Mouse (Mus musculus) ES-E14 (cell line): ENCODE results near the gene Nfxl1. TPM values are rescaled to one million over a fixed set of nuclear protein-coding genes. Genes with fewer than 3 reads are reported as not detected.
A peak's percentile ranks its signal among the peaks of the same experiment; 100 is the strongest.
"Not testable (repeated sequence)": the region's sequence is repeated elsewhere in the genome, so short reads cannot be mapped to it uniquely, and the experiment has no call there.

Source experiments
- DNase-seq: peaks from one replicate; pipeline ENCODE4 v3.0.0-alpha.2; 2013; ENCODE audit warnings: low read depth, low spot score
- H3K27ac ChIP-seq: 2 replicates; pipeline ENCODE4 v1.5.1; 2012; ENCODE audit warnings: low read depth, mild to moderate bottlenecking, low read length, moderate library complexity, mixed read lengths; ENCODE audit not compliant: poor library complexity, insufficient read depth, severe bottlenecking
- H3K36me3 ChIP-seq: 2 replicates; pipeline ENCODE4 v1.6.1; 2012; ENCODE audit warnings: mild to moderate bottlenecking, low read length, moderate library complexity, mixed read lengths; ENCODE audit not compliant: control insufficient read depth, poor library complexity, insufficient read depth, severe bottlenecking
- H3K4me1 ChIP-seq, 2 experiments: fragments of 150-350 bp in 1 of 2; sonication (generic) in 1 of 2; 2 replicates each; pipeline ENCODE4 v1.6.1; 2012; ENCODE audit warnings: low read length in 2 of 2, mild to moderate bottlenecking in 1 of 2, mixed read lengths in 1 of 2; ENCODE audit not compliant: control insufficient read depth in 2 of 2, insufficient read depth in 2 of 2, poor library complexity in 1 of 2
- H3K4me3 ChIP-seq, 2 experiments: fragments of 150-350 bp in 1 of 2; sonication (generic) in 1 of 2; 2 replicates each; pipeline ENCODE4 v1.5.1; 2012; ENCODE audit warnings: low read length in 2 of 2, low read depth in 1 of 2, mild to moderate bottlenecking in 1 of 2, mixed read lengths in 1 of 2; ENCODE audit not compliant: insufficient read depth in 1 of 2, poor library complexity in 1 of 2, severe bottlenecking in 1 of 2
- H3K9ac ChIP-seq: 2 replicates; pipeline ENCODE4 v1.6.1; 2012; ENCODE audit warnings: low read depth, mild to moderate bottlenecking, low read length, mixed read lengths; ENCODE audit not compliant: poor library complexity, insufficient read depth, severe bottlenecking
- H3K9me3 ChIP-seq: fragments of 150-350 bp; sonication (generic); 2 replicates; pipeline ENCODE4 v1.6.1; 2012; ENCODE audit warnings: low read depth, mild to moderate bottlenecking, low read length; ENCODE audit not compliant: control insufficient read depth, insufficient read depth
- CHD2 ChIP-seq: IDR thresholded peaks from 2 replicates; pipeline ENCODE4 v1.6.1; 2014; ENCODE audit warnings: mild to moderate bottlenecking, low read depth, low read length, inconsistent platforms
- HCFC1 ChIP-seq: IDR thresholded peaks from 2 replicates; pipeline ENCODE4 v1.6.1; 2012; ENCODE audit warnings: low read length, inconsistent platforms, borderline replicate concordance; ENCODE audit not compliant: insufficient read depth
- MAFK ChIP-seq: IDR thresholded peaks from 2 replicates; pipeline ENCODE4 v1.6.1; 2014; ENCODE audit warnings: mild to moderate bottlenecking, low read depth, low read length, inconsistent platforms; ENCODE audit not compliant: insufficient read depth
- ZC3H11A ChIP-seq: IDR thresholded peaks from 2 replicates; pipeline ENCODE4 v1.6.1; 2012; ENCODE audit warnings: low read depth, mild to moderate bottlenecking, inconsistent platforms, low read length, borderline replicate concordance
- ZNF384 ChIP-seq: IDR thresholded peaks from 2 replicates; pipeline ENCODE4 v1.6.1; 2012; ENCODE audit warnings: low read depth, low read length, inconsistent platforms
- in situ Hi-C, 2 experiments: fragments of 600-800 bp; cut with MboI; formaldehyde crosslinking; loops; one replicate each; pipeline ENCODE4 v1.15.1; 2025; ENCODE audit warnings: low sequenced_read_pairs in 2 of 2, inconsistent platforms in 1 of 2; ENCODE audit not compliant: unreplicated experiment in 2 of 2
- total RNA-seq: library from RNA; depleted of rRNA; stranded (reverse); fragments of 300-350 nt; gene quantifications from 2 replicates; pipeline ENCODE4 v1.2.3, GENCODE M21; 2012; rRNA removed

Nfxl1 gene
- total RNA-seq: 10.6 and 13.4 TPM in 2 replicates

- no peaks in the 10 kb centered on the region for H3K9me3 ChIP-seq
- peak within 1 kb of the TSS; percentile 93 for H3K9ac ChIP-seq
- H3K36me3 ChIP-seq: no peaks in the 10 kb centered on the region
- peak; percentile 99 for DNase-seq
- in situ Hi-C loops: no loop called here
- peak within 1 kb of the TSS; percentile 80 to 95 for H3K4me3 ChIP-seq
- no peak within 1 kb of the TSS; the same call in 1 of the 2 replicates for H3K27ac ChIP-seq
- no peaks in the 10 kb centered on the region for H3K4me1 ChIP-seq
- peak; percentile 56 for TF ChIP-seq MAFK
- TF ChIP-seq HCFC1: peak; percentile 98
- no peak for TF ChIP-seq ZC3H11A
- TF ChIP-seq ZNF384: peak; percentile 100
- 0 out of 2 replicates have a peak, but pooled peaks have one; percentile 48 for TF ChIP-seq CHD2
Measured at GRCm38 (mm10) chr5:72559544-72560049, at the start of gene Nfxl1. Gene Nfxl1, minus strand, starts transcription at chr5:72559684.

- Histone ChIP-seq H3K36me3 (no peaks in the 10 kb centered on the region), H3K9me3 (no peaks in the 10 kb centered on the region), H3K4me1 (no peaks in the 10 kb centered on the region), H3K4me3 (no peak overlapping the region), H3K9ac (no peak overlapping the region), H3K27ac (no peak overlapping the region)
- TF ChIP-seq CHD2 (no peak), ZNF384 (no peak), MAFK (no peak), HCFC1 (no peak), ZC3H11A (no peak)
- in situ Hi-C loops: no loop called here
- DNase-seq: no peak
Measured at GRCm38 (mm10) chr5:72603138-72603537, 43.7 kb upstream of the Nfxl1 start.

DNA sequence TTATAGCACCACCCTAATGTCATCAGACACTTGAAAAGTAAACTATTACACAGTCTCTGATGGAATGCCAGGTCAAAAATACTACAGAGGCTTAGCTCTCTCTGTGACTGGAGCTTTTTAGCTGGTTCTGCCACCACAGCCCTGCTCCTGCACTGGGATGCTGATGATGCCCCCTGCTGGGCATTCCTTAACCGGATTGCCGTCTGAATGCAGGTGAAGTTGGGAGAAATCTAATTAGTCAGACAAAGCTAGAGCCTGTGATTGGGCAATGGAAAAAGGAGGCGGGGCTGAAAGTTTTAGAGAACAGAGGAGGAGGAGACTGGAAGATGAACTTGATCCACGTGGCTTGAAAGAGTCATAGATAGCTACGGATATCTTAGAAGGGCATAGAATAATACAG, 41.5 kb upstream of the Nfxl1 start:
- Histone ChIP-seq H3K36me3 (no peaks in the 10 kb centered on the region), H3K9me3 (no peaks in the 10 kb centered on the region), H3K4me3 (no peak overlapping the region), H3K27ac (no peak overlapping the region), H3K9ac (no peak overlapping the region), H3K4me1 (no peaks in the 10 kb centered on the region)
- peak; percentile 84 for DNase-seq
- in situ Hi-C loops: no loop called here
- TF ChIP-seq ZNF384 (no peak), CHD2 (no peak), HCFC1 (no peak), MAFK (no peak), ZC3H11A (peak; percentile 25; the same call in 1 of the 2 replicates)

DNA sequence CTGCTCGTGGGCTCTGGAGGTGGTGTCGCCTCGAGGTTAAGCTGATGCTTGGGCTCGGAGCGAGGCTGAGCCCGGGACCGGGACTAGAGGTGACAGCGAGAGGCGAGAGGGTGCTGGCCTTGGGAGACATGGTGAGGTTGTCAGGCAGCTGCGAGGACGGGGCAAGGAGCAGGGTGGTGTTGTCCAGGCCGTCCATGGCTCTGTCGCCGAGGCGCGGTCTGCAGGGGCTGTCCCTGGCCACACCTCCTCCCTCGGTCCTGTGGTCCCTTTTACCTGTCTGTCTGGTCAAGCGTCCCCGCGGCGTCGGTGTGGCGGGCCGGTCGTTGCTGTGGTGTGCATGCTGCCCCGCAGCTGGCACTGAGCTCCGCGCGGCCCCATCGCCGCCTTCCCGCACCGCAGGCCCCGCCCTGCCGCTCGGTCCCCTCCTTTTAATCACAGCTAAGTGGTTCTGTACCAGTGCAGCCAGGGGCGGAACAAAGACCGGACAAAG, 27.8 kb upstream of the Nfxl1 start, which contains the start of gene Gm5868:
Gene Gm5868, minus strand, starts transcription at position 360 of the 490 bp plus-strand sequence.
- in situ Hi-C loops: no loop called here
- no peak for DNase-seq
- Histone ChIP-seq H3K4me3 (peak within 1 kb of the TSS; percentile 36 to 63), H3K9me3 (no peaks in the 10 kb centered on the region), H3K27ac (no peak within 1 kb of the TSS), H3K9ac (no peak within 1 kb of the TSS), H3K4me1 (no peaks in the 10 kb centered on the region), H3K36me3 (no peaks in the 10 kb centered on the region)
- no peak for TF ChIP-seq HCFC1
- no peak for TF ChIP-seq ZC3H11A
- no peak for TF ChIP-seq MAFK
- TF ChIP-seq ZNF384: no peak
- TF ChIP-seq CHD2: no peak

DNA sequence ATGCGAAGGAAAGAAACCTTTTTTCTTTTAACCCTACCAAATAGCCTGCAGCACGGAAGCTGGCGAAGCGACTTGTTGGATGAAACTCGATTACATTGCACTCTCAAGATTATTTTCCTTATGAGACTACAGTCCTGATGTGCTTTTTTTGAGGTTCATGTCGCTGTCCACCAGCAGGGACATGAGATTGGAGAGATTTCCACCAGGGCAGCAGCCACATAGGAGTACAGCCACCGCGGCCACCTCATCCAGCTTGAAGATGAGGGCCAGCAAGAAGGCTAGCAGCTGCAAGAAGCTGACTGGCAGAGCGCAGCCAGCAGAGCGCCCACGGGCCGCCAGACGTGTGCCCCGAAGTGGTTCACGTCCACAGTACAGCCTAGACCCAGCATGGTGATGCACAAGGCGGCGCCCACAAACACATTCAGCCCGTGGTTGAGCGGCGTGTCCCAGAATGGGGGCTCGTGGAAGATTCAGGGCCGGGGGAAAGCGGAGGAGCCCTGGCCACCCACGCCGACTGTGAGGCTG, 27.2 kb upstream of the Nfxl1 start:
- H3K4me1 ChIP-seq, H3K27ac ChIP-seq, DNase-seq, H3K36me3 ChIP-seq, H3K9ac ChIP-seq, in situ Hi-C loops, H3K9me3 ChIP-seq: not testable (repeated sequence)
- peak overlapping the region; percentile 36 to 63 for H3K4me3 ChIP-seq

- H3K27ac ChIP-seq, H3K9ac ChIP-seq, in situ Hi-C loops, H3K4me1 ChIP-seq, DNase-seq, H3K9me3 ChIP-seq, H3K36me3 ChIP-seq, H3K4me3 ChIP-seq: not testable (repeated sequence)
Measured at GRCm38 (mm10) chr5:72586122-72586521, 26.6 kb upstream of the Nfxl1 start.

- H3K9ac ChIP-seq: peak within 1 kb of the TSS; percentile 33
- H3K36me3 ChIP-seq, DNase-seq, in situ Hi-C loops, H3K9me3 ChIP-seq, H3K27ac ChIP-seq, H3K4me1 ChIP-seq: not testable (repeated sequence)
- H3K4me3 ChIP-seq: peak within 1 kb of the TSS; percentile 60 to 62
Measured at GRCm38 (mm10) chr5:72580970-72581332, 21.5 kb upstream of the Nfxl1 start, which contains the start of gene Zar1. Gene Zar1, minus strand, starts transcription at chr5:72581254.
